Mouse (Mus musculus) mouse embryonic stem cell (cell line): ENCODE data around the gene Plin1.

ENCODE experiments used
- in situ Hi-C, 2 experiments: fragments of 300-500 bp; cut with MboI; formaldehyde crosslinking; loops; 1 replicate in 1 of 2; 3 replicates in 1 of 2; pipeline ENCODE4 v1.14.3; 2019 to 2020; ENCODE audit warnings: low sequenced_read_pairs in 2 of 2, low pct_unique_long_range_greater_than_20kb in 1 of 2, mixed read lengths in 1 of 2; ENCODE audit not compliant: unreplicated experiment in 1 of 2

Gene Plin1

DNA sequence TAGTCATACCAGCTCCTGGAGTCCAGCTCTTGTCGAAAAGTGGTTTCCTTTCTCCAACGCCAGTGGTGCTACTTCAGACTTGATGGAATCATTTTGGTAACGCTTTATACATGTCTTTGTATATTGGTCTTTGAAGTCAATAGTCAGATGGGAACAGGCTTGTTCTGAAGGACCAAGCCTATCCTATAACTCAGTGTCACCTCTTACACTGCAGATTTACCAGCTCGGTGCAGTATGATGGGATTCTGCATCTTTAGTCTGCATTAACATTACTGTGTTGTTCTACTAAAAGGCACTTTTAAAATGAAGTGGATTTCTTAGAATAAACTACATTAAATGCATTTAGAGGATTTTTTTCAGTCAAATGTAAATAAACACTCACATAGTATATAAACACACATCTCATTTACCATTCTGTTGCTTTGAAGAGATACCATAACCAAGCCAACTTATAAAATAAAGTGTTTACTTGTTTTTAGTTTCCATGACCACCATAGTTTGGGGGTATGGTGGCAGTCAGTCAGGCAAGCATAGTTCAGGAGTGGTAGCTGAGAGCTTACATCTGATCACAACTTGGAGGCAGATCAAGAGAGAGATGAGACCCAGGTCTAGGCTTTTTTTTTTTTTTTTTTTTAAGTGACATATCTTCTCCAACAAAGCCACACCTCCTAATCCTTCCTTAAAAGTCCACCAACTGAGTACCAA, 61.7 kb downstream of the Plin1 start:
- in situ Hi-C loops: loop anchor here (10.0 to 25.0 kb wide), 2 partner anchors 634 to 841 kb away; no protein-coding TSS in a partner anchor
